Mouse (Mus musculus): ENCODE data around the gene Irf5. TPM values are rescaled to one million over a fixed set of nuclear protein-coding genes. Genes with fewer than 3 reads are reported as not detected.

The Irf5 gene
- 201 and 214 TPM in 2 replicates for polyA plus RNA-seq (2012; ENCODE audit: insufficient read depth, insufficient read length, missing spikeins)

GRCm38 (mm10) chr6:29526281-29527251, at the start of gene Irf5:
Gene Irf5 (plus strand): TSS chr6:29526625.
- Histone ChIP-seq H3K27ac (ENCODE audit: insufficient read depth, low read depth, low read length) (peak within 1 kb of the TSS; percentile 83), H3K4me1 (ENCODE audit: control insufficient read depth, insufficient read depth, low read length) (peaks cover 51% of the 10 kb centered on the region), H3K4me3 (ENCODE audit: insufficient read depth, low read length) (peak within 1 kb of the TSS; percentile 80)

GRCm38 (mm10) chr6:29482691-29483090, 43.7 kb upstream of the Irf5 start:
- TF ChIP-seq POLR2A (IDR thresholded peaks at IDR 0.05; ENCODE audit: borderline replicate concordance, low read depth, low read length) (no peak), CTCF (IDR thresholded peaks at IDR 0.05; ENCODE audit: low read depth, low read length) (no peak)
- Histone ChIP-seq H3K4me3 (ENCODE audit: insufficient read depth, low read length) (no peak overlapping the region), H3K27ac (ENCODE audit: insufficient read depth, low read depth, low read length) (no peak overlapping the region), H3K4me1 (ENCODE audit: control insufficient read depth, insufficient read depth, low read length) (peaks cover 6% of the 10 kb centered on the region)

More at GRCm38 (mm10) chr6:29526281-29527251, at the start of gene Irf5:
- TF ChIP-seq CTCF (IDR thresholded peaks at IDR 0.05; ENCODE audit: low read depth, low read length) (no peak), POLR2A (IDR thresholded peaks at IDR 0.05; ENCODE audit: borderline replicate concordance, low read depth, low read length) (no peak; the same call in 1 of the 2 replicates)

GRCm38 (mm10) chr6:29484716-29485559, 41.5 kb upstream of the Irf5 start:
- H3K27ac ChIP-seq (ENCODE audit: insufficient read depth, low read depth, low read length), result no peak overlapping the region
- H3K4me1 ChIP-seq (ENCODE audit: control insufficient read depth, insufficient read depth, low read length), result peaks cover 6% of the 10 kb centered on the region
- H3K4me3 ChIP-seq (ENCODE audit: insufficient read depth, low read length), result peak overlapping the region; percentile 81
- TF ChIP-seq POLR2A (IDR thresholded peaks at IDR 0.05; ENCODE audit: borderline replicate concordance, low read depth, low read length) (no peak), CTCF (IDR thresholded peaks at IDR 0.05; ENCODE audit: low read depth, low read length) (peak; percentile 96)

GRCm38 (mm10) chr6:29485951-29486350, 40.5 kb upstream of the Irf5 start:
- Histone ChIP-seq H3K4me3 (ENCODE audit: insufficient read depth, low read length) (no peak overlapping the region), H3K27ac (ENCODE audit: insufficient read depth, low read depth, low read length) (no peak overlapping the region), H3K4me1 (ENCODE audit: control insufficient read depth, insufficient read depth, low read length) (peaks cover 6% of the 10 kb centered on the region)
- no peak for TF ChIP-seq POLR2A (IDR thresholded peaks at IDR 0.05; ENCODE audit: borderline replicate concordance, low read depth, low read length)
- TF ChIP-seq CTCF (IDR thresholded peaks at IDR 0.05; ENCODE audit: low read depth, low read length), result no peak

- no peak overlapping the region for H3K4me3 ChIP-seq (ENCODE audit: insufficient read depth, low read length)
- H3K27ac ChIP-seq (ENCODE audit: insufficient read depth, low read depth, low read length), result no peak overlapping the region
- TF ChIP-seq POLR2A (IDR thresholded peaks at IDR 0.05; ENCODE audit: borderline replicate concordance, low read depth, low read length), result no peak
- no peak for TF ChIP-seq CTCF (IDR thresholded peaks at IDR 0.05; ENCODE audit: low read depth, low read length)
- no peaks in the 10 kb centered on the region for H3K4me1 ChIP-seq (ENCODE audit: control insufficient read depth, insufficient read depth, low read length)
Observed at GRCm38 (mm10) chr6:29494101-29494500, 32.3 kb upstream of the Irf5 start.

GRCm38 (mm10) chr6:29496270-29496669, 30.2 kb upstream of the Irf5 start:
- no peak overlapping the region for H3K4me3 ChIP-seq (ENCODE audit: insufficient read depth, low read length)
- TF ChIP-seq CTCF (IDR thresholded peaks at IDR 0.05; ENCODE audit: low read depth, low read length), result no peak
- no peak for TF ChIP-seq POLR2A (IDR thresholded peaks at IDR 0.05; ENCODE audit: borderline replicate concordance, low read depth, low read length)

GRCm38 (mm10) chr6:29497791-29498190, 28.6 kb upstream of the Irf5 start:
- H3K4me1 ChIP-seq (ENCODE audit: control insufficient read depth, insufficient read depth, low read length), result no peaks in the 10 kb centered on the region
- TF ChIP-seq CTCF (IDR thresholded peaks at IDR 0.05; ENCODE audit: low read depth, low read length) (no peak), POLR2A (IDR thresholded peaks at IDR 0.05; ENCODE audit: borderline replicate concordance, low read depth, low read length) (no peak)
- H3K4me3 ChIP-seq (ENCODE audit: insufficient read depth, low read length), result no peak overlapping the region
- H3K27ac ChIP-seq (ENCODE audit: insufficient read depth, low read depth, low read length), result no peak overlapping the region

More at GRCm38 (mm10) chr6:29496270-29496669, 30.2 kb upstream of the Irf5 start:
- no peaks in the 10 kb centered on the region for H3K4me1 ChIP-seq (ENCODE audit: control insufficient read depth, insufficient read depth, low read length)
- no peak overlapping the region for H3K27ac ChIP-seq (ENCODE audit: insufficient read depth, low read depth, low read length)

GRCm38 (mm10) chr6:29500177-29500576, 26.2 kb upstream of the Irf5 start:
- Histone ChIP-seq H3K4me3 (ENCODE audit: insufficient read depth, low read length) (no peak overlapping the region), H3K27ac (ENCODE audit: insufficient read depth, low read depth, low read length) (no peak overlapping the region), H3K4me1 (ENCODE audit: control insufficient read depth, insufficient read depth, low read length) (no peaks in the 10 kb centered on the region)
- TF ChIP-seq POLR2A (IDR thresholded peaks at IDR 0.05; ENCODE audit: borderline replicate concordance, low read depth, low read length) (no peak), CTCF (IDR thresholded peaks at IDR 0.05; ENCODE audit: low read depth, low read length) (no peak)

GRCm38 (mm10) chr6:29500810-29501209, 25.6 kb upstream of the Irf5 start:
- no peak overlapping the region for H3K27ac ChIP-seq (ENCODE audit: insufficient read depth, low read depth, low read length)
- no peaks in the 10 kb centered on the region for H3K4me1 ChIP-seq (ENCODE audit: control insufficient read depth, insufficient read depth, low read length)
- TF ChIP-seq CTCF (IDR thresholded peaks at IDR 0.05; ENCODE audit: low read depth, low read length) (no peak), POLR2A (IDR thresholded peaks at IDR 0.05; ENCODE audit: borderline replicate concordance, low read depth, low read length) (no peak)
- no peak overlapping the region for H3K4me3 ChIP-seq (ENCODE audit: insufficient read depth, low read length)
